Mouse (Mus musculus) kidney, embryonic 14.5 days (tissue): Measurements from ENCODE around the gene Kcnip4. TPM values are rescaled to one million over a fixed set of nuclear protein-coding genes. Genes with fewer than 3 reads are reported as not detected.

Experiments
- ATAC-seq: fragments of 200-750 bp; cut with Nextera tagmentation; 2 replicates; pipeline ENCODE4 v1.8.0; 2017; ENCODE audit warnings: moderate number of reproducible peaks, mild to moderate bottlenecking, moderate TSS enrichment, moderate library complexity; ENCODE audit not compliant: low FRiP score, low TSS enrichment
- H3K27ac ChIP-seq: fragments of 300-500 bp; sonication (generic); 2 replicates; pipeline ENCODE4 v1.5.1; 2014; ENCODE audit warnings: low read depth, mild to moderate bottlenecking, low read length, moderate library complexity, mixed read lengths
- H3K27me3 ChIP-seq: fragments of 300-500 bp; sonication (generic); 2 replicates; pipeline ENCODE4 v1.6.1; 2014; ENCODE audit warnings: mild to moderate bottlenecking, low read length; ENCODE audit not compliant: control insufficient read depth, insufficient read depth
- H3K36me3 ChIP-seq: fragments of 300-500 bp; sonication (generic); 2 replicates; pipeline ENCODE4 v1.6.1; 2014; ENCODE audit warnings: low read length, mixed read lengths; ENCODE audit not compliant: control insufficient read depth, insufficient read depth
- H3K4me1 ChIP-seq: fragments of 300-500 bp; sonication (generic); 2 replicates; pipeline ENCODE4 v1.6.1; 2014; ENCODE audit warnings: low read length, mixed read lengths; ENCODE audit not compliant: control insufficient read depth, insufficient read depth
- H3K4me2 ChIP-seq: fragments of 300-500 bp; sonication (generic); replicated peaks from 2 replicates; pipeline ENCODE4 v1.6.1; 2014; ENCODE audit warnings: low read depth, mild to moderate bottlenecking, low read length
- H3K4me3 ChIP-seq: fragments of 300-500 bp; sonication (generic); 2 replicates; pipeline ENCODE4 v1.5.1; 2014; ENCODE audit warnings: mild to moderate bottlenecking, low read length
- H3K9ac ChIP-seq: fragments of 300-500 bp; sonication (generic); 2 replicates; pipeline ENCODE4 v1.6.1; 2014; ENCODE audit warnings: low read depth, mild to moderate bottlenecking, low read length, moderate library complexity
- H3K9me3 ChIP-seq: fragments of 300-500 bp; sonication (generic); 2 replicates; pipeline ENCODE4 v1.6.1; 2016; ENCODE audit warnings: low read length; ENCODE audit not compliant: control insufficient read depth
- WGBS: fragments of 180-500 bp; shearing (Covaris S2); extraction: QIAGEN DNeasy Blood & Tissue Kit; methylation state at CpG from one replicate; pipeline ENCODE4 v1.1.7; 2014; 5-methylcytosine and 5-hydroxymethylcytosine counted together
- polyA plus RNA-seq: library from polyadenylated mRNA; unstranded; fragments of >200 nt; fragmentation: Nextera tagmentation; extraction: Ambion mirVana; gene quantifications from 2 replicates; pipeline ENCODE4 v1.2.1, GENCODE M21; 2014

Gene Kcnip4
- polyA plus RNA-seq, 1 experiment from 2014 or later = 1.4 TPM

GRCm38 (mm10) chr5:48551753-48552152 lies 973.0 kb downstream of the Kcnip4 start:
- no peak overlapping the region for H3K9ac ChIP-seq
- 91% methylated on average over 4 of the region's 4 CpGs for WGBS
- no peaks in the 10 kb centered on the region for H3K9me3 ChIP-seq
- H3K4me3 ChIP-seq = no peak overlapping the region
- no peaks in the 10 kb centered on the region for H3K27me3 ChIP-seq
- H3K4me1 ChIP-seq = no peaks in the 10 kb centered on the region
- no peak overlapping the region for H3K4me2 ChIP-seq
- no peak overlapping the region for H3K27ac ChIP-seq
- ATAC-seq = no peak
- no peaks in the 10 kb centered on the region for H3K36me3 ChIP-seq

DNA sequence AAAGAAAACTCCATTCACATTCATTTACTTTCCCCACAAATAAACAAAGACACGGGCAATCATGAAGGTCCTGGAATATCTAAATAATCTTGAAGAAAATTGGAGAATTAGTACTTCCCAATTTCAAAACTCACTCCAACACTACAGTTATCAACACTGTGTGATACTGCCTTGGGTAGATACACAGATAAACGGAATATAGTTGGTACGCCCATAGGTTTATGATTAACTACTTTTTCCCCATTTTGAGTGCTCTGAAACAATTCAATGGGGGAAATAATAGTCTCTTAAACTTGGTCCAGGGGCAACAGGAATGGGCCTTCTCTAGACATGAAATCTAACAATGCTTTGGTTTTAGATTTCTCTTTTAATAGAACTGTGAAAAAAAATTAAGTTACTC lies 978.9 kb downstream of the Kcnip4 start:
- Histone ChIP-seq H3K9me3 (no peaks in the 10 kb centered on the region), H3K4me3 (no peak overlapping the region), H3K27ac (no peak overlapping the region), H3K4me2 (no peak overlapping the region), H3K9ac (no peak overlapping the region), H3K4me1 (no peaks in the 10 kb centered on the region), H3K27me3 (no peaks in the 10 kb centered on the region), H3K36me3 (no peaks in the 10 kb centered on the region)
- 76% methylated on average over 3 of the region's 3 CpGs for WGBS
- ATAC-seq = no peak

GRCm38 (mm10) chr5:48544784-48545734 lies 979.6 kb downstream of the Kcnip4 start:
- Histone ChIP-seq H3K27ac (no peak overlapping the region), H3K4me3 (no peak overlapping the region), H3K4me1 (no peaks in the 10 kb centered on the region), H3K27me3 (no peaks in the 10 kb centered on the region), H3K36me3 (no peaks in the 10 kb centered on the region), H3K9ac (no peak overlapping the region), H3K4me2 (no peak overlapping the region), H3K9me3 (no peaks in the 10 kb centered on the region)
- ATAC-seq = no peak
- WGBS = 58% methylated on average over 5 of the region's 5 CpGs

DNA sequence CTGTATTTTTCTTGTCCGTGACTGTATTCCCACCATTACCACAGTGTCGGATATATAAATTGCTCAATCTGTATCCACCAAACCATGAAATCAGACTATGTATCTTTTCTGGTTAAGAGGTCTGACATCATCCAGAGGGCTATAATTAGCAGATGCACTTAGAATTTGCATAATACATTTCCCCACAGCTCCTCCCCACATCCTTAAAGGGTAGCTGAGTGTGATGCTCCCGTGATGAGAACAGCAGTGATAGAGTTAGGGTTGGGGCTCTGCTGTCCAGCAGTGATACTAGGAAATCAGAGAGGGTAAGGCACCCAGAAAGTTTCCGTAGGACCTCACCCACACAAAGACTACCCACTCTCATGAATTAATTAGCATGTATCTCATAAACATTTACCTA lies 1006.7 kb downstream of the Kcnip4 start:
- Histone ChIP-seq H3K27ac (no peak overlapping the region), H3K36me3 (no peaks in the 10 kb centered on the region), H3K4me1 (no peaks in the 10 kb centered on the region), H3K27me3 (no peaks in the 10 kb centered on the region), H3K4me3 (no peak overlapping the region), H3K9me3 (no peaks in the 10 kb centered on the region), H3K9ac (no peak overlapping the region), H3K4me2 (no peak overlapping the region)
- 90% methylated on average over 4 of the region's 4 CpGs for WGBS
- ATAC-seq = no peak

DNA sequence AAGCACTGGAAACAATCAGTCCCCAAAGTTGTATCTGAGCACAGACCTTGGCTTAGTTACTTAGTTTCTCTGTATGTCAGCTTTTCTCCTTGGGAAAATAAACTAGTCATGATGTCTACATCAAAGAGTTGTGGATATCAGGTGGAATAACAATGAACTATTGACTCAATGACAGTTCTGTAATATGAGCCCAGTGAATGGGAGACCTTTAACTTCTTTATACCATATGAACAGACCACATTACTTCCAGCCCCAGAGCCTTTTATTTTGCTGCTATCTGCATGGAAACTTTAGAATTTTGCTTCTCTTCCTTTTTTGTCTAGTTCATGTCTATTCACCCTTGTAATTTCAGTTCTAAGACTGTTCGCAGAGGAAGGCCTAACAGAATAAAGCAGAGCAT lies 1011.4 kb downstream of the Kcnip4 start:
- no peak for ATAC-seq
- WGBS = 72% methylated on average over 1 of the region's 1 CpGs
- no peaks in the 10 kb centered on the region for H3K36me3 ChIP-seq
- no peak overlapping the region for H3K9ac ChIP-seq
- H3K27me3 ChIP-seq = no peaks in the 10 kb centered on the region
- no peak overlapping the region for H3K4me3 ChIP-seq
- no peaks in the 10 kb centered on the region for H3K4me1 ChIP-seq
- H3K27ac ChIP-seq = no peak overlapping the region
- no peaks in the 10 kb centered on the region for H3K9me3 ChIP-seq
- no peak overlapping the region for H3K4me2 ChIP-seq

GRCm38 (mm10) chr5:48511357-48511756 lies 1013.4 kb downstream of the Kcnip4 start:
- Histone ChIP-seq H3K27me3 (no peaks in the 10 kb centered on the region), H3K9ac (no peak overlapping the region), H3K27ac (no peak overlapping the region), H3K9me3 (no peaks in the 10 kb centered on the region), H3K4me3 (no peak overlapping the region), H3K4me1 (no peaks in the 10 kb centered on the region), H3K36me3 (no peaks in the 10 kb centered on the region), H3K4me2 (no peak overlapping the region)
- 90% methylated on average over 1 of the region's 1 CpGs for WGBS
- ATAC-seq = no peak

DNA sequence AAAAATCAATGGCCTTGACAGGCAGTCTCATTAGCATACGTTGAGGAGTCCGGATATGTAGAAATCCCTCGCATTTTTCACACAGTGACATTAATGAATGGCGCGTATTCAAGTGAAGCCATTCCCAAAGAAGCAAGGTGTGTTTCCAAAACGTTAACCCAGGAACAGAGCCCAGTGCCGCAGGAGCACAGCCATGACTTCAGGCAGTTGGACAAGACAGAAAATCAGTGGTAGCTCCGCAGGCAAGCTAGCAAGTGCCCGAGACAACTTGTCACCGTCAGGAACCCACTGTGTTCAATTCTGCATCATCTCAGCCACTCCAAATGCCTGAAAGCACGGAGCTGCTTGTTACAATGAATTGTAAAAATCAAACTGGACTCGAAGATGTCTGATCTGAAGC lies 1014.5 kb downstream of the Kcnip4 start:
- Histone ChIP-seq H3K9ac (no peak overlapping the region), H3K4me3 (no peak overlapping the region), H3K4me2 (no peak overlapping the region), H3K4me1 (no peaks in the 10 kb centered on the region), H3K27ac (no peak overlapping the region), H3K27me3 (no peaks in the 10 kb centered on the region), H3K36me3 (no peaks in the 10 kb centered on the region), H3K9me3 (no peaks in the 10 kb centered on the region)
- no peak for ATAC-seq
- 83% methylated on average over 12 of the region's 12 CpGs for WGBS

GRCm38 (mm10) chr5:48509194-48509930 lies 1015.3 kb downstream of the Kcnip4 start:
- no peaks in the 10 kb centered on the region for H3K27me3 ChIP-seq
- no peak overlapping the region for H3K9ac ChIP-seq
- 78% methylated on average over 18 of the region's 18 CpGs for WGBS
- H3K4me2 ChIP-seq = no peak overlapping the region
- no peaks in the 10 kb centered on the region for H3K36me3 ChIP-seq
- H3K9me3 ChIP-seq = no peaks in the 10 kb centered on the region
- no peak overlapping the region for H3K27ac ChIP-seq
- H3K4me3 ChIP-seq = no peak overlapping the region
- H3K4me1 ChIP-seq = no peaks in the 10 kb centered on the region
- no peak for ATAC-seq

GRCm38 (mm10) chr5:48503094-48503493 lies 1021.6 kb downstream of the Kcnip4 start:
- H3K4me3 ChIP-seq = no peak overlapping the region
- H3K4me2 ChIP-seq = no peak overlapping the region
- H3K9ac ChIP-seq = no peak overlapping the region
- 86% methylated on average over 3 of the region's 3 CpGs for WGBS
- no peak overlapping the region for H3K27ac ChIP-seq
- no peaks in the 10 kb centered on the region for H3K27me3 ChIP-seq
- no peaks in the 10 kb centered on the region for H3K36me3 ChIP-seq
- H3K9me3 ChIP-seq = no peaks in the 10 kb centered on the region
- ATAC-seq = no peak
- H3K4me1 ChIP-seq = no peaks in the 10 kb centered on the region
